Mouse (Mus musculus): ENCODE data around the gene Lhfpl5.

Lhfpl5 gene

GRCm38 (mm10) chr17:28628248-28629124, 53.0 kb downstream of the Lhfpl5 start:
- no peak for DNase-seq

- DNase-seq: no peak
Observed at GRCm38 (mm10) chr17:28629125-28629524, 53.7 kb downstream of the Lhfpl5 start.
